Mouse (Mus musculus) forebrain, embryonic 11.5 days (tissue): Measurements from ENCODE around the gene Sphk1. TPM values are rescaled to one million over a fixed set of nuclear protein-coding genes. Genes with fewer than 3 reads are reported as not detected.
A peak's percentile ranks its signal among the peaks of the same experiment; 100 is the strongest.
"Not testable (repeated sequence)": the region's sequence is repeated elsewhere in the genome, so short reads cannot be mapped to it uniquely, and the experiment has no call there.

Experiments used
- ATAC-seq: fragments of 200-750 bp; cut with Nextera tagmentation; replicated peaks from 2 replicates; pipeline ENCODE4 v1.8.0; 2017; ENCODE audit warnings: moderate TSS enrichment; ENCODE audit not compliant: low FRiP score
- DNase-seq: peaks from one replicate; pipeline ENCODE4 v3.0.0-alpha.2; 2017; ENCODE audit warnings: low spot score
- H3K27ac ChIP-seq: fragments of 300-500 bp; sonication (generic); 2 replicates; pipeline ENCODE4 v1.5.1; 2014; ENCODE audit warnings: low read depth, low read length
- H3K27me3 ChIP-seq: fragments of 300-500 bp; sonication (generic); 2 replicates; pipeline ENCODE4 v1.6.1; 2014; ENCODE audit warnings: mild to moderate bottlenecking, low read length, mixed read lengths; ENCODE audit not compliant: control insufficient read depth, insufficient read depth
- H3K36me3 ChIP-seq: fragments of 300-500 bp; sonication (generic); 2 replicates; pipeline ENCODE4 v1.6.1; 2014; ENCODE audit warnings: mild to moderate bottlenecking, low read length, moderate library complexity, mixed read lengths; ENCODE audit not compliant: control insufficient read depth, insufficient read depth
- H3K4me1 ChIP-seq: fragments of 300-500 bp; sonication (generic); replicated peaks from 2 replicates; pipeline ENCODE4 v1.6.1; 2014; ENCODE audit warnings: low read length, mixed read lengths; ENCODE audit not compliant: control insufficient read depth, insufficient read depth
- H3K4me2 ChIP-seq: fragments of 300-500 bp; sonication (generic); 2 replicates; pipeline ENCODE4 v1.6.1; 2014; ENCODE audit warnings: low read depth, mild to moderate bottlenecking, low read length, moderate library complexity, mixed read lengths; ENCODE audit not compliant: severe bottlenecking
- H3K4me3 ChIP-seq: fragments of 300-500 bp; sonication (generic); 2 replicates; pipeline ENCODE4 v1.5.1; 2014; ENCODE audit warnings: low read depth, low read length
- H3K9ac ChIP-seq: fragments of 300-500 bp; sonication (generic); 2 replicates; pipeline ENCODE4 v1.6.1; 2014; ENCODE audit warnings: low read length
- H3K9me3 ChIP-seq: fragments of 300-500 bp; sonication (generic); 2 replicates; pipeline ENCODE4 v1.6.1; 2016; ENCODE audit warnings: low read length, mixed read lengths; ENCODE audit not compliant: control insufficient read depth
- WGBS: fragments of 180-500 bp; shearing (Covaris S2); extraction: QIAGEN DNeasy Blood & Tissue Kit; methylation state at CpG from one replicate; pipeline ENCODE4 v1.1.7; 2014; 5-methylcytosine and 5-hydroxymethylcytosine counted together
- polyA plus RNA-seq: library from polyadenylated mRNA; unstranded; fragments of >200 nt; fragmentation: Nextera tagmentation; extraction: Ambion mirVana; gene quantifications from 2 replicates; pipeline ENCODE4 v1.2.1, GENCODE M21; 2014

The Sphk1 gene
- polyA plus RNA-seq, 1 experiment from 2014 or later = 3.8 TPM

DNA sequence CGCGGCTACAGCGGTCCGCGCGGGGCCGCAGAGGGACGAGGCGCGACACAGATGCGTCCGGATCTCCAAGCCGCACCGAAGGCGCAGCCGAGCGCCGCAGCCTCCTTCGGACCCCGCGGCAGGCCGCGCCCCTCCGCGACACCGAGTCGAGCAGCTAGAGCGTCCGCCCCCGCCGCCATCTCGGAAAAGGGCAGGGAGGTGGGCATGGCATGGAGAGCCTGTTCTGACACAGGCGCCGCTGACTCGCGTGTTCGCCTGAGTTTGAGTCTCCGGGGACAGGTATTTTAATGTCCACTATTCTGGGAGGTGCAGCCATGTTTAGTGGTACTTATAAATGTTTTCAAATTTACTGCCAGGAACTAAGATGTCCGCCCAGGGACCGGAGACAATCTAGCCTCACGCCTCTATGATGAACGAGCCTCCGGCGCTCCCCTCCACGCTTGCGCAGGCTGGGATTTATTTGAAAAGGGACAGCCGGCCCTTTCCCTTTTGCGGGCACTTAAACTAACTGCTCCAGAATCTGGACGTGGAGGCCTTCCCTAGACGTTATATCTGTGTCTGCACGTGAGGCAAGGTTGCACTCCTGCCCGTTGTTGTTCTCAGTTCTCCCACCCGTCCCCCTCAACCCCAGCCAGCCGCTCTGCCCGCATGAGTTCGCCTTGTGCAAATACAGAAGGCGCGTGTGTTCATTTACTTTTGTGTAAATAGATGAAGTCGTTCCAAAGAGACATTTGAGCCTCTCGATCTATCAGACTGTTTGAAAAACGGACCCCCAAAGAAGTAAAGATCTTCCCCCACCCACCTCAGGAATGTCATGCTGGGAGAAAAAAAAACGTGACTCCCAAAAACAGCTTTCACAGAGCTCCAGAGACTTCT, 40.3 kb upstream of the Sphk1 start:
- Histone ChIP-seq H3K36me3 (peaks cover 6% of the 10 kb centered on the region; the same call in 1 of the 2 replicates), H3K9me3 (no peaks in the 10 kb centered on the region; the same call in 1 of the 2 replicates), H3K4me2 (peak overlapping the region; percentile 58), H3K4me3 (peak overlapping the region; percentile 70), H3K4me1 (peaks cover 7% of the 10 kb centered on the region; the same call in 1 of the 2 replicates), H3K9ac (peak overlapping the region; percentile 95), H3K27me3 (no peaks in the 10 kb centered on the region), H3K27ac (peak overlapping the region; percentile 81)
- under 1% methylated on average over 61 of the region's 62 CpGs for WGBS
- DNase-seq (peak; percentile 93), ATAC-seq (peak; percentile 92)

DNA sequence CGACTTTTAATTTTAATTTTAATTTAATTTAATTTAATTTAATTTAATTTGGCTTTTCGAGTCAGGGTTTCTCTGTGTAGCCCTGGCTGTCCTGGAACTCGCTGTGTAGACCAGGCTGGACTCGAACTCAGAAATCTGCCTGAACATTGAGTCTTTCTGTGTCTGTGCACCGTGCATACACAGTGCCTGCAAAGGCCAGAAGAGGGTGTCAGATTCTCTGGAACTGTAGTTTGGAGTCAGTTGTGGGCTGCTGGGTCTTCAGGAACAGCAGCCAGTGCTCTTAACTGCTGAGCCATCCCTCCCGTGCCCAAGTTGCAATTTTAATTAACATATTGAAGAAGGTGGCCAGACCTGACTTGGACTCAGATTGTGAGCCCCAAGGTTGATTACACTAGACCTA, 39.4 kb upstream of the Sphk1 start:
- H3K27ac ChIP-seq = no peak overlapping the region
- peaks cover 7% of the 10 kb centered on the region; the same call in 1 of the 2 replicates for H3K4me1 ChIP-seq
- no peak overlapping the region for H3K4me3 ChIP-seq
- 75% methylated on average over 6 of the region's 6 CpGs for WGBS
- no peak for ATAC-seq
- no peak overlapping the region for H3K9ac ChIP-seq
- DNase-seq = no peak
- H3K4me2 ChIP-seq = no peak overlapping the region
- H3K36me3 ChIP-seq = peaks cover 6% of the 10 kb centered on the region; the same call in 1 of the 2 replicates
- H3K27me3 ChIP-seq = no peaks in the 10 kb centered on the region
- no peaks in the 10 kb centered on the region; the same call in 1 of the 2 replicates for H3K9me3 ChIP-seq

DNA sequence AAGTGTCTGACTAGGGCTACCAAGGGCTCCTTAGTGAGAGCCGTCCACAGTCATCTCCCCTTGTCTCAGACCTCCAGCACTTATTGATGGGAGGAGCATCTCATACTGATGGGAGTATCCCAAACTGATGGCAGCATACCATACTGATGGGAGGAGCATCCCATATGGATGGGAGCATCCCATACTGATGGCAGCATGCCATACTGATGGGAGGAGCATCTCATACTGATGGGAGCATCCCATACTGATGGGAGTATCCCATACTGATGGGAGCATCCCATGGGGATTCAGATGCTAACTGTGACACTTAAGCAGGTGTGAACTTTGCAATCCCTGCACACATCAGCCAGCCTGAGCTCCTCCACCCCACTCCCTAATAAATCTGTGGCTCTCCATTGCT, 38.2 kb upstream of the Sphk1 start:
- ATAC-seq, H3K9ac ChIP-seq, H3K27ac ChIP-seq, H3K4me3 ChIP-seq, H3K4me1 ChIP-seq, H3K9me3 ChIP-seq, H3K4me2 ChIP-seq, H3K36me3 ChIP-seq, H3K27me3 ChIP-seq, DNase-seq: not testable (repeated sequence)
- 50% methylated on average over 1 of the region's 1 CpGs for WGBS

DNA sequence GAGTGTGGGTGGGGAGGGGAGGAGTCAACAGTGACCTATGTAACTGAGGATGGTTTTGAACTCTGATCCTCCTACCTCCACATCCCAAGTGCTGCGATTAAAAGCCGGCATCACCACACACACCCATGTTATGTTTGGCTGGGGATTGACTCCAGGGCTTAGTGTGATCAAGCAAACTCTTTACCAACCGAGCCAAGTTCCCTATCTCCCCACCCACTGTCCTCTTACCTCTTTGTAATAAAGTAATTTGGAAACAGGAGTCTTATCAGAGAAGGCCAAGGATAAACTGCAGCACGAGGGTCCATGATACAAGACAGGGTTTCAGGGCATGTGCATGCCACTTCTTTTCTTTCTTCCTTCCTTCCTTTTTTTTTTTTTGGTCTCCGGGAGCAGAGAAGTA, 37.5 kb upstream of the Sphk1 start:
- H3K4me2 ChIP-seq = no peak overlapping the region
- H3K9me3 ChIP-seq = no peaks in the 10 kb centered on the region; the same call in 1 of the 2 replicates
- H3K27ac ChIP-seq = no peak overlapping the region
- peaks cover 7% of the 10 kb centered on the region; the same call in 1 of the 2 replicates for H3K4me1 ChIP-seq
- 88% methylated on average over 5 of the region's 5 CpGs for WGBS
- no peaks in the 10 kb centered on the region for H3K27me3 ChIP-seq
- ATAC-seq (no peak), DNase-seq (no peak)
- no peaks in the 10 kb centered on the region for H3K36me3 ChIP-seq
- no peak overlapping the region for H3K4me3 ChIP-seq
- no peak overlapping the region for H3K9ac ChIP-seq

DNA sequence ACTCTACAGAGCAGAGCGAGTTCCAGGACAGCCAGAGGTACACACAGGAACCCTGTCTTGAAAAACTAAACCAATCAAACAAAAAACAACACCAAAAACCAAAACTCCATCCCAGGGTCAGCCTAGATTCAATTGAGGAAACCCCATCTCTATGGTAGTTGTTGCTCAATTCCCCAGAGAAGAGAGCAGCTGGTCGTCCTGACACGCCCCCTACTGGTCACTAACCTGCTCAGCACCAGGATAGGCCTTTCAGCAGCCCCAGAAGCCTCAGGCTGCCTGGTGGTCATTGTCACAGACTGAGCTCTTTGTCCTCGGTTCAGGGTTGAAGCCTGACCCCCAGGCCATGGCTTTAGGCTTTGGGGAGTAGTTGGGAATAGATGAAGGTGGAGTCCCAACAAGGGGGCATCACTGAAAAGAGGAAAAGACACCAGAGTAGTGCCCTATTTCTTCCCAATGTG, 36.9 kb upstream of the Sphk1 start, which contains the start of gene Prpsap1:
Prpsap1 (minus strand) TSS at position 408 of the 458 bp plus-strand sequence.
- WGBS = 22% methylated on average over 4 of the region's 4 CpGs
- no peak within 1 kb of the TSS for H3K4me3 ChIP-seq

DNA sequence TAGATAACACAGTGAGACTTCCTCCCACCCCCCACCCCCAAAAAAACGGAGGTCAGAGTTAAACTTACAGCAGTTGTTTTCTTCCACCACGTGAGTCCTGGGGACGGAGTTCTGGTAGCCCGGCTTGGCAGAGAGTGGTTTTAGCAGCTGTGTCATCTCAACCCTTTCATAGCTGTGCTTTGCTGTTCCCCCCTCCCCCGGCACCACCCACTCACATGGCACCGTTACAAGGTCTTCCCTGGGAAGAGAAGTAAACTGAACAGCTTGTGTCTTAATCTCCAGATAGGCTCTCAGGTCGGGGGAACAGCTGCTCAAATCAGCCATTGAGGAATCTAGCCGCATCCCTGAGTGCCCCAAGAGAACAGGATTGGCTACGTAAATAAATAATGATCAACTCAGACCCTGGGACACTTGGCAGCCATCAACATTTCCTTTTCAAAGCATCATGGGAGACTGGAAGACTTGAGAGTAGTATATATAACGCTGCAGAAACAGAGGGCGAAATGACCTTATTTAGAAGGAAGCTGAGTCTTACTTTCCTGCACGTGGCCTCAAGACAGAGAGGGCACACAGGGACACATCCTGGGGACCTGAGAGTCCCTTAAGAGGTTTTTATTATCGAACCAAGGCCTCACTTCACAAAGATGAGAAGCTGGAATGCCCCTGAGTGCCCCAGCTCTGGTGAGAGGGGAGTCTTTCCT, 36.1 kb upstream of the Sphk1 start:
- no peak overlapping the region for H3K27ac ChIP-seq
- WGBS = 69% methylated on average over 13 of the region's 13 CpGs

More for the DNA sequence above, 36.9 kb upstream of the Sphk1 start, which contains the start of gene Prpsap1:
- no peak within 1 kb of the TSS for H3K27ac ChIP-seq
- DNase-seq (peak; percentile 78), ATAC-seq (no peak)
- H3K4me1 ChIP-seq = peaks cover 7% of the 10 kb centered on the region; the same call in 1 of the 2 replicates
- H3K4me2 ChIP-seq = no peak within 1 kb of the TSS
- H3K9me3 ChIP-seq = no peaks in the 10 kb centered on the region
- 0 out of 2 replicates have a peak, but pooled peaks cover 2% of the 10 kb centered on the region for H3K27me3 ChIP-seq
- no peak within 1 kb of the TSS for H3K9ac ChIP-seq
- no peaks in the 10 kb centered on the region for H3K36me3 ChIP-seq

DNA sequence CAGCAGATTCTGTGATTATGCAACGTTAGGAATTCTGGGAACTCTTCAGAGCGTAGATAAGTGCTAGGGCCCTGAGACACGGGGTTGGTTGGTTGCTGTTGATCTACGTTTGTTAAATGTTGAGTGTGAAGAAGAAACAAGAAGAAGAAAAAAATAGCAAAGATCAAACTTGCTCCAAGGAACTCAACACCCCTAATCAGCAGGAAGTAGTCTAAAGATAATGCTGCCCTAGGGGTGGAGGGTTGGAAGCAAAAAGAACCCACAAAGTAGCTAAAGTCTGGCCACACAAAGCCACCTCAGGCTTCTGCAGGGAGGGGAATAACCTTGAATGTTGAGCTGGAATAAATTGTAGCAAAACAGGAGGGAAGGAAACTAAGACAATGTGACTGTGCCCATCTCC, 33.4 kb upstream of the Sphk1 start:
- no peak for DNase-seq
- Histone ChIP-seq H3K4me3 (no peak overlapping the region), H3K4me1 (no peaks in the 10 kb centered on the region), H3K27ac (no peak overlapping the region), H3K9me3 (no peaks in the 10 kb centered on the region), H3K4me2 (no peak overlapping the region), H3K9ac (no peak overlapping the region), H3K27me3 (0 out of 2 replicates have a peak, but pooled peaks cover 2% of the 10 kb centered on the region), H3K36me3 (no peaks in the 10 kb centered on the region)
- WGBS = 88% methylated on average over 4 of the region's 4 CpGs
- ATAC-seq = no peak

More for the DNA sequence above, 36.1 kb upstream of the Sphk1 start:
- peaks cover 3% of the 10 kb centered on the region; the same call in 1 of the 2 replicates for H3K4me1 ChIP-seq
- DNase-seq (no peak), ATAC-seq (no peak)
- H3K36me3 ChIP-seq = no peaks in the 10 kb centered on the region
- no peak overlapping the region for H3K9ac ChIP-seq
- H3K4me2 ChIP-seq = no peak overlapping the region
- H3K27me3 ChIP-seq = 0 out of 2 replicates have a peak, but pooled peaks cover 2% of the 10 kb centered on the region
- H3K9me3 ChIP-seq = no peaks in the 10 kb centered on the region
- no peak overlapping the region for H3K4me3 ChIP-seq

DNA sequence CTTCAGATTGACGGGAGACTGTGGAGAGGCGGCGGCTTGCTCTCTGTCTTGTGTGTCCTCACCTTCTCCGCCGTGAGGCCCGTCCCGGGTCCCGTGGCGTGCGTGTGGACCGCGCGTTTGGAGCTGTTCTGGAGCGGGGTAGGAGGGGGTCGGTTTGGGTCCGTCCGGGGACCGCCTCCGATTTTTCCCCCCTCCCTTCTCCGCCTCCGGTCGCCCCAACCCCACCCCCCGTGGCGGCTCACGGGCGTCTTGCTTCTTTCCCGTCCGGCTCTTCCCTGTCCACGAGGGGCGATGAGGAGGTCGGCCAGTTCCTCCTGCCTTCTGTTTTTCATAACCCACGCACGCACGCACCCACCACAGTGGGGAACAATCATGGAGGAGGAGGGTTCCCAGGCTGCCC, 32.1 kb upstream of the Sphk1 start:
- no peak overlapping the region for H3K27ac ChIP-seq
- ATAC-seq = no peak
- no peak for DNase-seq
- H3K4me2 ChIP-seq = peak overlapping the region; percentile 24; the same call in 1 of the 2 replicates
- H3K4me3 ChIP-seq = no peak overlapping the region
- H3K4me1 ChIP-seq = no peaks in the 10 kb centered on the region
- 0 out of 2 replicates have a peak, but pooled peaks cover 2% of the 10 kb centered on the region for H3K27me3 ChIP-seq
- 31% methylated on average over 34 of the region's 34 CpGs for WGBS
- H3K9ac ChIP-seq = peak overlapping the region; percentile 39; the same call in 1 of the 2 replicates
- no peaks in the 10 kb centered on the region for H3K36me3 ChIP-seq
- no peaks in the 10 kb centered on the region for H3K9me3 ChIP-seq
